Mouse (Mus musculus) ES-E14 (cell line): Measurements from ENCODE around the gene Phip.

Experiments used
- MAFK ChIP-seq: IDR thresholded peaks from 2 replicates; pipeline ENCODE4 v1.6.1; 2014; ENCODE audit warnings: mild to moderate bottlenecking, low read depth, low read length, inconsistent platforms; ENCODE audit not compliant: insufficient read depth
- ZC3H11A ChIP-seq: IDR thresholded peaks from 2 replicates; pipeline ENCODE4 v1.6.1; 2012; ENCODE audit warnings: low read depth, mild to moderate bottlenecking, inconsistent platforms, low read length, borderline replicate concordance

GRCm38 (mm10) chr9:82955267-82955666 lies 20.0 kb downstream of the Phip start:
- TF ChIP-seq MAFK (no peak), ZC3H11A (no peak)
